Mouse (Mus musculus) retina, postnatal 7 days (tissue): ENCODE measurements at regions not wholly inside any gene's neighbourhood (a gene's known extent, or its start where the extent isn't known, plus 50 kb on each side); places are given as distances from the start of the nearest gene placed in this dataset.

Source experiments
- DNase-seq: peaks from one replicate; pipeline ENCODE4 v3.0.0-alpha.2; 2012; ENCODE audit warnings: low read depth, low spot score

GRCm38 (mm10) chr5:116914876-116915275, 201.0 kb downstream of the Suds3 start:
- DNase-seq, result no peak

DNA sequence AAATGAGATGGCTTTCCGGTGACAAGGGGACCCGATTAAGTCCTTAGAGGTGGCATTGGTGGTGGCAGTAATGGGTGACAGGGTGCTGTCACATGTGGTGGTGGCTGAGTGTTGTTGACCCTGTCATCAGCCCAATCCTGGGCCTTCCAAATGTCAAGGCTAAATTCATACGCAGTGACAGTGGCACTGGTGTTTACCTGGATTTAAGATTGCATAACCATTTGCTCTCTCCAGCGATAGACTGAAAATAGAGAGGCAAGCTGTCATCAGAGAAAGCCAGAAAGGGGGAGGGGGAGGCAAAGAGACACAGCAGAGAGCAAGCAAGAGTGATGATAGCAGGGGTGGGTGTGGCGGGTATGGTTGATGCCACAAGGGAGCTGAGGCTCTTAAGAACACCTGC, 215.1 kb downstream of the Suds3 start:
- no peak for DNase-seq

DNA sequence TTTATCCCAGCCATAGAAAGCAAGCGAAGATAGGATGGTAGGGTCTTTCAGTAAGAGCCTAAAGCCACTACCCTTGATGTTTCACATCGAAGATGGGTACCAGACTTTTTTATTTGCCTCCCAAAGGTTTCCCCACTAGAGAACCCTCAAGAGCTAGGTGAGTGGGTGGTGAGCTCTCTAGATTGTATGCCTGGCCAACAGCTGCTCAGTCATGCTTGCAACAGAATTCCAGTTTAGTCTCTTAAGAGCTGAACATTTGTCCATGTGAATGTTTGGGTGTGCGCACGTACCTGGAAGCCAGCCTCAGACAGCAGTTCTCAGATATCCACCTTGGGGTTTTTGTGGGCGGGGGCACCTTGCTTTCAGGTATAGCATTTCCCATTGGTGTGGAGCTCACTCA, 218.5 kb downstream of the Suds3 start:
- DNase-seq, result no peak

DNA sequence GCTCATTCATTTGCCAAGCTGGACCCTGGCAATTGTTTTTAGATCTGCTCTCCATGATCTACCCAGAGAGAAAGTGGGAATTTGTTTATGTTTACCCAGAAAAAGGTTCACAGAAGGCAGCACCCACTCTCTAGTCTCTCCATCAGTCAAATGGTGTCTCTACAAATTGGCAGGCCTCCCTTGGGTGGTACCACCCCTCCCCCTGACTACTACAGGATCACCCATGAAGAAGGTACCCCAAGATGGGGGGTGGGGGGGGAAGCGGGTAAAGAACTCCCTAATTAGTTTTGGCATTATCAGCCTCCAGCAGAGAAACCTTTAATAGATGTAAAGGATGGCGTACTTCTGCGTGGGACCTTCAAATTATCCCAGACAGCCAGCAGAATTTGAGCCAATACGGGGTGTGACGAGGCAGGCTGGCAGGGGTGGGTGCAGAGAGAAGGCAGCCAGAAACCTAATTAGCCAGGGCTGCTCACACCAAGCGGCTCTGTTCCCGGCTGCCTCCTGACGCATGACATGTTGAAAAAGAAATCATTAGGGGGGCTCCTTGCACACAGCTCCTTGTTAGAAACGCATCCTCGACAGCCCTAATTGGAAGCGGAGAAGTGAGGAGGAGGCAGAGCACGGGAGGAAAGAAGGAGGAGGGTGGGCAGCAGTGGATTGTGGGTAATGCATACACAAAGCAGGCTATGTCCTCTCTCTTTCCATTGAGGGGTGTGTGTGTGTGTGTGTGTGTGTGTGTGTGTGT, 220.7 kb downstream of the Suds3 start:
- DNase-seq, result peak; percentile 6

DNA sequence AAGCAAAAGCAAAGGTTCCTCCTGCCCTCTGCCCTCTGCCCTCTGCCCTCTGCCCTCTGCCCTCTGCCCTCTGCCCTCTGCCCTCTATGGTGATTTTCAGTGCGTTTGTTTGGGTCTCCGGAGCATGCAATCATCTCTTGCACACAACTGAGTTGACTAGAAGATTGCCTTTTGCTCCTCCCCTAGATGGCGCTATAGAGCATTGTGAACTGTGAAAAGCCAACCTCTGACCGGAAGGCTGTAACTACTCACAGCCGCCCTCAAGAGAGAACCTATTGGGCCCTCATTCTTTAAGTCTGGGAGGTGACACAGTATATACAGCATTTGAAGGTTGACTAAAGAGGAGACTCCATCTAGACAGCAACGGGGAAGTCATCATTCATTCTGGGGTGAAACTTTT, 221.3 kb downstream of the Suds3 start:
- DNase-seq, result peak; percentile 9

DNA sequence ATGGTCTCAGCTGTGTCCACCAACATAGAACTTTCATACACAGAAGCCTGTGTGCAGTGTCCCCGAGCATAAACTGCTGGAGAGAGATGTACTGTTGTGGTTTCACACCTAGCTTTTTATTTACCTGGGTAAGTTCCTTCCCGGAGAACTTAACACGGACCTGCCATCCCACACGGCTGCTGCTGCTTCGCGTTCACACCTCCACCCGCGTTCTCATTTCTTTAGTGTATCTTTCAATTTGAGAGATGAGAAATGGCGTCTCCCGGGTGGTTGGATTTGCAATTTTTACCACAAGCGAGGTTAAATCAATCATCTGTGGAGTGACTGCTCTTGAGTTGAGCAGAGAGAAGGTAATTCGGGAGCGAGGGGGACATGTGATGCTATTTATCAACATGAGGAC, 223.0 kb downstream of the Suds3 start:
- no peak for DNase-seq

GRCm38 (mm10) chr5:116889224-116889623, 226.7 kb downstream of the Suds3 start:
- no peak for DNase-seq

DNA sequence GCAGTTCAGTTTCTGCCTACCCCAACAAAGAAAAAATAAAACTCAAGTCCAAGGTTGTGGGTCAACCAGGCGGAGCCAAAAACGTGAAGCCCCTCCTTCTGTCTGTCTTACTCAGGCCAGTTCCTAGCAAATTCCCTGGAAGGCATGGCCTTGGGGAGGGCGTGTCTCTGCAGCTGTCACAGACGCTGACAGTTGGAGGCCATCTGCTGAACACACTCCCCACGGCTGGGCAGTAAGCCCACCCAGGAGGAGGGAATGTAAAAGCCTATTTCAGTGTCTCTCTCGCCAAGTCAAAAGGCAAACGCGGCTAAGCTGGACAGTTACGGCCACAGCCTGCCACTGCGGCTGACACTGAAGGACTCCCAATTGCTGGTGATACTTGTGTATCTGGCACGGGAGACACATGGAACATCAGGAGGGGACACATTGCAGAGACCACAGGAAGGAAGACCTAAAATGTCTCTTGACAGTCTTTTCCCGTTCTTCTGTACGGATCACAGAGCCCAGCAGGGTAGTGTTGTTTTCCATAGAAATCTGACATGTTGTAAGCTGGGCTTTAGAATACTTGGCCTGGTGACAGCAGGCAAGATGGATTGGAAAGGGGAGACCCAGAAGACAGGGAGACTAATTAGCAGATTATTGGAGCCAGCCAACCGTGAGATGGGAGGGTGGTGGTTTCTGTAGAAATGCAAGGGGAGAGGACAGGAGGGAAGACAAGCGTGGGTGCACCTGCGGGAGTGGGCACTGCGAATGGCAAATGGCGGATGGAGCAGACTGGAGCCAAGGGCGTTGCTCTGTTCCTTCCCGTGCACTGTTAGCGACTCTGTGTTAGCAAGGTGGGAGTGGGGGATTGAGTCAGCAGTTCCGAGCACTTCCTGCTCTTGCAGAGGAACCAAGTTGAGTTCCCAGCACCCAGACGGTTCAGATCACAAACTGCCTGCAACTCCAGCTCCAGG, 229.5 kb downstream of the Suds3 start:
- peak; percentile 46 for DNase-seq

DNA sequence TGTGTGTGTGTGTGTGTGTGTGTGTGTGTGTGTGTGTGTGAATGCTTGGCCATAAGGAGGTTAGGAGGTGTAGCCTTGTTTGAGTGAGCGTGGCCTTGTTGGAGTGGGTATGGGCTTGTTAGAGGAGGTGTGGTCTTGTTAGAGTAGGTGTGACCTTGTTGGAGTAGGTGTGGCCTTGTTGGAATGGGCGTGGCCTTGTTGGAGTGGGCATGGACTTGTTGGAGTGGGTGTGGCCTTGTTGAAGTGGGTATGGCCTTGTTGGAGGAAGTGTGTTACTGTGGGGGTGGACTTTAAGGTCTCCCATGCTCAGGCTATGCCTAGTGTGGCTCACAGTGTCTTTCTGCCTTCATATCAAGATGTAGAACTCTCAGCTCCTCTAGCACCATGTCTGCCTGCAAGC, 236.2 kb downstream of the Suds3 start:
- DNase-seq, result no peak

GRCm38 (mm10) chr5:116874941-116875340, 241.0 kb downstream of the Suds3 start:
- no peak for DNase-seq

- no peak for DNase-seq
These were observed 247.8 kb downstream of the Suds3 start for GRCm38 (mm10) chr5:116868115-116868514.

GRCm38 (mm10) chr5:116864275-116864674, 251.6 kb downstream of the Suds3 start:
- no peak for DNase-seq

DNA sequence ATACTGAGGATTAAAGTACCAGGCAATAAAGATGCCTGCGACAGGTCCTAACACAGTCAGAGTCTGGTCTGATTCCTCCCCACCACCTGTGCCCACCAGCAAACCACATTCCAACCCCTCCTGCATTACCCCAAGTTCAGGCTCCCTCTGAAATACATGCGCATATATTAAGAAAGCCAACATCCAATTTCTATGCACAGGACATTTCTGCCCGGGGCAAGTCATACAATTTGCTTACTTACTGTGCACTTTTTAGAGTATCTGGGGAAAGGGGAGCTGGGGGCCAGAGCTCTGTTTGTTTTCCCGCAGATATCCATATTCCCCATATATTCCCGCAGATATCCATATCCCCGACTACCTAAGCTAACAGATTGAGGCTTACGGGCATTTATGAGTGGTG, 261.1 kb upstream of the Srrm4 start:
- DNase-seq, result no peak

DNA sequence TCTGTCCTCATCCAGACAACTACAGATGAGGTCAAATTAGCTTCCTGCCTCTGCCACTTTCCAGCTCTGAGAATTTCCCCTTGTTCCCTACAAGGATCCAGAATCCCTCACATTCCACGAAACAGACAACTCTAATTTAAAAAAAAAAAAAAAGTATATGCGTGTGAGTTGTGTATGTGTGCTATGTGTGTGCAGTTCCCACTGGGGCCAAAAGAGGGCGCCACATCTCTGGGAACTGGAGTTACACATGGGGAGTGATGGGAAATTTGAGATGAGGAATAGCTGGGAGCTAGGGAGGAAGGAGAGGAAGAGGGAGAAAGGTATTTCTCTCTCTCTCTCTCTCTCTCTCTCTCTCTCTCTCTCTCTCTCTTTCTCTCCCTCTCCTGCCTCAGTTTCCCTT, 240.3 kb upstream of the Srrm4 start:
- no peak for DNase-seq

- DNase-seq, result no peak
These were observed 238.2 kb upstream of the Srrm4 start for GRCm38 (mm10) chr5:116829771-116830170.

- DNase-seq, result no peak
These were observed 231.6 kb upstream of the Srrm4 start for GRCm38 (mm10) chr5:116823260-116823659.

GRCm38 (mm10) chr5:116822141-116822540, 230.5 kb upstream of the Srrm4 start:
- DNase-seq, result no peak

DNA sequence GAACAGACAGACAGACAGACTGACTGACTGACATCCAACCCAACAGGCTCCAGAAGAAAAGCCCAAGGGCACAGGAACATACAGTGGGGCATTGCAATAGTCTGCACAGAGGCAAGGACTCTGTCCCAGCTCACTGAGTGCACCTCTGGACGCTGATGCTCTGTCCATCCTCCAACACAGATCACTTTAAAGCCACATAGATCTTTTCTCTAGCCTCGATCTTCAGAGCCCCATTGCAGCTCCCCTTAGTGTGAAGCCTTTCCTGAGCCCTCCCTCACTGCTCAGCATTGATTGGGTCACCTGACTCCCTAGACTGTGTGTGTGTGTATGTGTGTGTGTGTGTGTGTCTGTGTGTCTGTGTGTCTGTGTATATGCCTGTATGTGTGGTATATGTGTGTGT, 218.2 kb upstream of the Srrm4 start:
- no peak for DNase-seq

DNA sequence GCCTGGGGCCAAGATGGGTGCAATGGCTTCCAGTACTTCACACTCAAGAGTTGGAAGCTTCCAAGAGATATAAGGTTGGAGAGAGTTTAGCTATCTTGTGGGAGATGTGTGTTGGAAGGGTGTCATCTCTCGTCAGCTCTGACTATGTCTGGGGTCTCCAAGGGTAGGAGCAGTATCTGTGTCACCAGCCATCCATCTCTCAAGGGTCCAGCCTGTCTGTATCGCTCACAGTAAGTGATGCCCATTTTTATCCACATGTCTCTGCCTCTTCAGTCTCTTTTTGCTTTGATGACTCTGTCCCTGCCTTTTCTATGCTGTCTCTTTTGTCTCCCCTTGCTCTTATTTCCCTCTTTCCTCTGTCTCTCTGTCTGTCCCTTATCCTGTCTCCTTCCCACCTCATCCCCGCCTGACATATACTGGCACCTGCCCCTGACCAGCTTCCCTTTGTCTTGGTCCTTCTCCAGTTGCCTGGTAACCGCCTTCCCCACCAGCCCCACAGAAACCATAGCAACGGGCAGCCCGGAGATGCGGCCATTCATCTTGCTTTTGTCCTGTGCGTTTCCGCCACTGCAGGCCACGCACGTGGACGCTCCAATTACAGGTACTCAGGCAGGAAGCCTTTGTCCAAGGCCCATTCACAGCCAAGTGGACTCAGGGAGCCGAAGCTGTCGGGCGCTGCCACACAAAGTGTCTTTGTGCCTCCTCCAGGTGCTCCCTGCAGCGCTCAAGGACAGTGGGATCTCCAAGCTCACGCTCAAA, 217.6 kb upstream of the Srrm4 start:
- DNase-seq, result no peak

DNA sequence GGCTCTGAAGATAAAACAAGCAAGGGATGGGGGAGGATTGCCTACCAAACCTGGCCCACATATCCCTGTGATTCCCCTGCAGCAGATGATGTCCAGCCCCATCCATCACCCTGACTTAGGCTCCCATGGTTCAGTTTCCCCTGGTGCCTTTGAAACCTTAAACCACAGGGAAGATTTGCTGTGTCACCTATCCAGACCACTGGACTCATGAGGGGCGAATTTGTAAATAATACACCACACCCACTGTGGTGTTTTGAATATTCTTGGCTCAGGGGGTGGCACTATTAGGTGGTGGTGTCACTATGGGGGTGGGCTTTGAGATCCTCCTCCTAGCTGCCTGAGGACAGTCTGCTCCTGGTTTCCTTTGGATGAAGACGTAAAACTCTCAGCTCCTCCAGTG, 205.8 kb upstream of the Srrm4 start:
- DNase-seq, result no peak

DNA sequence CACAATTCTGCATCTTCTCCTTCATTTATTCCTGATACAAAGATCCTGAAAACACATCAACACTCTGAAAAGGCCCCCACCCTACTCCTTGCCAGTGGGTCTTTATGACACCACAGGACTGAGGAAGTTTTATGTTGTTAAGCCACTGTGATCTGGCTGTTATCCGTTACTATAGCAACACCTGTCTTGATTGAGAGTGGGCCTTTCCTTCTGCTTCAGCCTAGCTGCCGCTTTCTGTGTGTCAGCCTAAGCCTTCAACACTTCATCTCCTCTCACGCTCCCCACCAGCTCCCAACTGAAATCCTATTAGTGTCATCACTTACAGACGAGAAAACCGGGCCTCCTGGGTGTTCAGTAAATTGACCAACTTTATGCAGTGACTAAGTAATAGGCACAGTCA, 203.6 kb upstream of the Srrm4 start:
- peak; percentile 45 for DNase-seq

DNA sequence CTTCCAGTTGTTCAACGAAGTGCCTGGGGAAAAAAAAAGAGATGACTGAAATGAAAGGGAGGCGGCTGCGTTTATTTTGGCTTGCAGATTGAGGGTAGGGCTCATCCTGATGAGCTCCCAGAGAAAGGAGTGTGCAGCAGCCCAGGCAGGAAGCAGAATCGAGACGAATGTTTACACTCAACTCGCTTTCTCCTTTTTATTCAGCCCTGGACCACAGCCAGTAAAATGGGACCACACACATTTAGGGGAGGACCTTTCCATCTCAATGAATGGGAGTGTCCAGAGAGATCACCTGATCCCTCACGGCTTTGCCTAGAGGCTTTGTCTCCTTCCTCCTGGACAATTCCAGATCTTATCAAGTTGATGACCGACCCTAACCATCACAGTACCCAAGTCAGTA, 198.8 kb upstream of the Srrm4 start:
- no peak for DNase-seq
